Mouse (Mus musculus) cerebellum, adult 9-10 months (tissue): ENCODE data around the gene Hdac4.

ENCODE experiments used
- DNase-seq: peaks from one replicate; pipeline ENCODE4 v3.0.0; 2022

The Hdac4 gene

GRCm38 (mm10) chr1:92096991-92097525, 98.4 kb downstream of the Hdac4 start:
- no peak for DNase-seq

GRCm38 (mm10) chr1:92092286-92092685, 103.2 kb downstream of the Hdac4 start:
- no peak for DNase-seq

- DNase-seq: no peak
These were observed 107.7 kb downstream of the Hdac4 start for GRCm38 (mm10) chr1:92087821-92088220.

- DNase-seq: no peak
These were observed 108.2 kb downstream of the Hdac4 start for GRCm38 (mm10) chr1:92087343-92087742.

GRCm38 (mm10) chr1:92086841-92087240, 108.7 kb downstream of the Hdac4 start:
- DNase-seq: no peak

- DNase-seq: no peak
These were observed 109.2 kb downstream of the Hdac4 start for GRCm38 (mm10) chr1:92086277-92086813.

GRCm38 (mm10) chr1:92084738-92085137, 110.8 kb downstream of the Hdac4 start:
- DNase-seq: no peak

GRCm38 (mm10) chr1:92084004-92084403, 111.5 kb downstream of the Hdac4 start:
- DNase-seq: no peak

- DNase-seq: no peak
These were observed 112.5 kb downstream of the Hdac4 start for GRCm38 (mm10) chr1:92082837-92083541.

- DNase-seq: no peak
These were observed 113.2 kb downstream of the Hdac4 start for GRCm38 (mm10) chr1:92082156-92082836.

GRCm38 (mm10) chr1:92079982-92080537, 115.4 kb downstream of the Hdac4 start:
- DNase-seq: no peak

GRCm38 (mm10) chr1:92075312-92075711, 120.2 kb downstream of the Hdac4 start:
- DNase-seq: no peak

GRCm38 (mm10) chr1:92074655-92075054, 120.8 kb downstream of the Hdac4 start:
- no peak for DNase-seq

- no peak for DNase-seq
These were observed 125.4 kb downstream of the Hdac4 start for GRCm38 (mm10) chr1:92069932-92070677.

- DNase-seq: no peak
These were observed 126.0 kb downstream of the Hdac4 start for GRCm38 (mm10) chr1:92069464-92069863.

GRCm38 (mm10) chr1:92064307-92064706, 131.2 kb downstream of the Hdac4 start:
- DNase-seq: no peak

- peak; percentile 58 for DNase-seq
These were observed 132.2 kb downstream of the Hdac4 start for GRCm38 (mm10) chr1:92063271-92063670.

GRCm38 (mm10) chr1:92061198-92062073, 134.1 kb downstream of the Hdac4 start:
- DNase-seq: no peak

GRCm38 (mm10) chr1:92060532-92061064, 134.9 kb downstream of the Hdac4 start:
- DNase-seq: no peak

- no peak for DNase-seq
These were observed 135.9 kb downstream of the Hdac4 start for GRCm38 (mm10) chr1:92059571-92059970.

GRCm38 (mm10) chr1:92058731-92059425, 136.6 kb downstream of the Hdac4 start:
- DNase-seq: no peak
